Mouse (Mus musculus) gastrocnemius, postnatal 25 days (tissue): ENCODE data around the gene Krtap1-5. TPM values are rescaled to one million over a fixed set of nuclear protein-coding genes. Genes with fewer than 3 reads are reported as not detected.

Source experiments
- DNase-seq: peaks from one replicate; pipeline ENCODE4 v3.0.0; 2022
- total RNA-seq, 2 experiments: library from RNA; stranded (reverse); gene quantifications; 1 replicate in 1 of 2; 2 replicates in 1 of 2; pipeline ENCODE4 v1.2.3; 2021

Gene Krtap1-5
- total RNA-seq, 2 experiments from 2014 or later: not detected

DNA sequence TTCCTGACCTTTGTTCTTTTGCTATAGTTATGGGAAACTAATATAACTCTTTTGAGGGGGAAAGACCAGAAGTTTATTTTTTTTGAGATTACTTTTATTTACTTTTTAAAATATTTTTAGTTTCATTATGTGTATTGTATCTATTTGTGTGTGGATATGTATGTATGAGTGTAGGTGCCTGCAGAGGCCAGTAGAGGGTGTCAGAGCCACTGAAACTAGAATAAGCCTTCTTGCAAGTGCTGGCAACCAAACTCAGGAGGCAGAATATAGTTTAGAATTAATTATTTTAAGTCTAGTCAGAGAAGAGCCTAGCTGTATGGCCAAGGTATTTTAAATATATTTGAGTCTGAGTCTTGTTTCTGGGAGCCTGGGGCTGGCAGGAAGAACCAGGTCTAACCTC lies 32.9 kb downstream of the Krtap1-5 start:
- DNase-seq: no peak

- DNase-seq: no peak
Measured at GRCm38 (mm10) chr11:99539721-99540120, 41.1 kb downstream of the Krtap1-5 start.

Other genes with a start within 250 kb of the Krtap1-5 start
- not detected for gene Krt26, start 243.1 kb downstream of the Krtap1-5 start, total RNA-seq
- not detected for gene Krt27, start 229.9 kb downstream of the Krtap1-5 start, total RNA-seq
- gene Krt28, start 206.1 kb downstream of the Krtap1-5 start, total RNA-seq: not detected
- gene Krt10, start 191.7 kb downstream of the Krtap1-5 start, total RNA-seq: 1 to 10 TPM; 4.0 to 5.5 TPM
- not detected for gene Krt12, start 158.8 kb downstream of the Krtap1-5 start, total RNA-seq
- gene Krt20, start 142.9 kb downstream of the Krtap1-5 start, total RNA-seq: not detected
- gene Krt23, start 87.9 kb downstream of the Krtap1-5 start, total RNA-seq: not detected
- not detected for gene Krt39, start 59.7 kb downstream of the Krtap1-5 start, total RNA-seq
- gene Krt40, start 37.9 kb downstream of the Krtap1-5 start, total RNA-seq: not detected
- not detected for gene Krtap3-3, start 30.2 kb downstream of the Krtap1-5 start, total RNA-seq
- not detected for gene Krtap3-2, start 24.2 kb downstream of the Krtap1-5 start, total RNA-seq
- gene Gm11939, start 21.6 kb downstream of the Krtap1-5 start, total RNA-seq: not detected
- gene Krtap3-1, start 14.4 kb downstream of the Krtap1-5 start, total RNA-seq: not detected
- not detected for gene Krtap1-4, start 2.6 kb upstream of the Krtap1-5 start, total RNA-seq
- gene Krtap1-3, start 10.3 kb upstream of the Krtap1-5 start, total RNA-seq: not detected
- not detected for gene Krtap9-3, start 17.1 kb upstream of the Krtap1-5 start, total RNA-seq
- not detected for gene Gm11938, start 22.3 kb upstream of the Krtap1-5 start, total RNA-seq
- gene Gm11937, start 29.2 kb upstream of the Krtap1-5 start, total RNA-seq: not detected
- not detected for gene Krtap2-4, start 33.8 kb upstream of the Krtap1-5 start, total RNA-seq
- gene Gm11562, start 39.4 kb upstream of the Krtap1-5 start, total RNA-seq: not detected
- gene Krtap4-1, start 47.2 kb upstream of the Krtap1-5 start, total RNA-seq: not detected
- gene Krtap4-2, start 54.1 kb upstream of the Krtap1-5 start, total RNA-seq: not detected
- not detected for gene Krtap4-7, start 63.1 kb upstream of the Krtap1-5 start, total RNA-seq
- not detected for gene Gm11555, start 69.2 kb upstream of the Krtap1-5 start, total RNA-seq
- not detected for gene Gm11563, start 77.9 kb upstream of the Krtap1-5 start, total RNA-seq
- gene Krtap4-6, start 84.9 kb upstream of the Krtap1-5 start, total RNA-seq: not detected
- not detected for gene Gm14190, start 109.7 kb upstream of the Krtap1-5 start, total RNA-seq
- not detected for gene Gm14180, start 153.3 kb upstream of the Krtap1-5 start, total RNA-seq
- gene Gm11595, start 191.9 kb upstream of the Krtap1-5 start, total RNA-seq: not detected
- gene Krtap4-8, start 199.7 kb upstream of the Krtap1-5 start, total RNA-seq: not detected
- not detected for gene Krtap4-9, start 204.2 kb upstream of the Krtap1-5 start, total RNA-seq
- gene Gm11596, start 212.5 kb upstream of the Krtap1-5 start, total RNA-seq: not detected
- not detected for gene Gm11569, start 217.9 kb upstream of the Krtap1-5 start, total RNA-seq
- not detected for gene Gm11554, start 223.4 kb upstream of the Krtap1-5 start, total RNA-seq
- not detected for gene Krtap4-13, start 228.9 kb upstream of the Krtap1-5 start, total RNA-seq
- gene Gm11564, start 234.7 kb upstream of the Krtap1-5 start, total RNA-seq: not detected